10 mouse cellular contexts compared by ENCODE assay signal in genomic region chr8:126081279-126081678, GRCm38 (mm10).
DNase-seq lines count a peak whose midpoint lies in the region; ATAC-seq and TF ChIP-seq lines count a peak whose summit lies in the region.
"Had no signal": no experiment of that assay in that cellular context is flagged by ENCODE, and none has a peak within 500 bp of the region (broad histone marks: within the 10 kb centered on the region; RNA-seq: fewer than 3 reads in every experiment).

No protein-coding gene starts in this region.

- TF ChIP-seq CTCF in midbrain, postnatal 0 days (IDR thresholded peaks at IDR 0.05) = peak; percentile 82

- no peaks in the 10 kb centered on the region for H3K27me3 ChIP-seq in midbrain, postnatal 0 days (ENCODE audit: insufficient read depth, low read length)
- no peaks in the 10 kb centered on the region for H3K27me3 ChIP-seq in midbrain, embryonic 10.5 days (ENCODE audit: low read depth, poor library complexity, severe bottlenecking)

- H3K9ac ChIP-seq in midbrain, postnatal 0 days (replicated peaks; ENCODE audit: low read length, poor library complexity, severe bottlenecking) = no peak overlapping the region

- intact Hi-C loops in heart, postnatal 10 days (cut with DNase I) = loop anchor here (2.0 kb wide), 1 partner anchor 130 kb away; no protein-coding TSS in a partner anchor

- no peaks in the 10 kb centered on the region for H3K4me1 ChIP-seq in midbrain, postnatal 0 days (ENCODE audit: insufficient read depth, low read length)
- H3K4me1 ChIP-seq in midbrain, embryonic 10.5 days = no peaks in the 10 kb centered on the region

- no peak overlapping the region for H3K4me2 ChIP-seq in midbrain, postnatal 0 days (ENCODE audit: low read depth, low read length, poor library complexity, severe bottlenecking)

- H3K36me3 ChIP-seq in midbrain, postnatal 0 days (ENCODE audit: insufficient read depth, low read length) = no peaks in the 10 kb centered on the region
- no peaks in the 10 kb centered on the region for H3K36me3 ChIP-seq in midbrain, embryonic 10.5 days

- no peak overlapping the region for H3K4me3 ChIP-seq in midbrain, postnatal 0 days (ENCODE audit: low read depth, low read length)
- H3K4me3 ChIP-seq in midbrain, embryonic 10.5 days = no peak overlapping the region

- peak; percentile 9 to 15 for DNase-seq in heart, postnatal 10 days
- DNase-seq in heart, adult 8-10 months (ENCODE audit: low spot score) = no peak
- peak; percentile 67 for DNase-seq in midbrain, postnatal 0 days (ENCODE audit: low spot score)
- DNase-seq in midbrain, embryonic 10.5 days (ENCODE audit: low spot score) = no peak
- DNase-seq in cerebellum, postnatal 25 days = peak; percentile 32 to 54
- no peak for DNase-seq in spleen, postnatal 10 days (ENCODE audit: low spot score in 2 of 2)
- DNase-seq in adrenal gland, postnatal 14 days = no peak
- DNase-seq in thymus, postnatal 4 days = no peak
- DNase-seq: heart, postnatal 36 days; right cerebral cortex, postnatal 25 days had no signal

- no peak for ATAC-seq in midbrain, postnatal 0 days (ENCODE audit: low FRiP score)

- H3K9me3 ChIP-seq in midbrain, postnatal 0 days (ENCODE audit: low read length) = no peaks in the 10 kb centered on the region
- no peaks in the 10 kb centered on the region for H3K9me3 ChIP-seq in midbrain, embryonic 10.5 days (replicated peaks)

- H3K27ac ChIP-seq in midbrain, postnatal 0 days (ENCODE audit: low read depth, low read length) = no peak overlapping the region
- no peak overlapping the region for H3K27ac ChIP-seq in midbrain, embryonic 10.5 days (replicated peaks)

Comparison
In these comparisons a context has a peak if more than half of its experiments do, and no peak if none do; other contexts are left out.
1. DNase-seq: peak in heart, postnatal 10 days (2 of 2), midbrain, postnatal 0 days (single experiment) and cerebellum, postnatal 25 days (2 of 2); none in heart, adult 8-10 months (single experiment), midbrain, embryonic 10.5 days (single experiment), spleen, postnatal 10 days (0 of 2), adrenal gland, postnatal 14 days (single experiment) and thymus, postnatal 4 days (single experiment).